Mouse (Mus musculus): ENCODE data around the gene Irx6. TPM values are rescaled to one million over a fixed set of nuclear protein-coding genes. Genes with fewer than 3 reads are reported as not detected.

The Irx6 gene
- total and polyA plus RNA-seq, 3 experiments = 0.11 TPM; not detected in 2

DNA sequence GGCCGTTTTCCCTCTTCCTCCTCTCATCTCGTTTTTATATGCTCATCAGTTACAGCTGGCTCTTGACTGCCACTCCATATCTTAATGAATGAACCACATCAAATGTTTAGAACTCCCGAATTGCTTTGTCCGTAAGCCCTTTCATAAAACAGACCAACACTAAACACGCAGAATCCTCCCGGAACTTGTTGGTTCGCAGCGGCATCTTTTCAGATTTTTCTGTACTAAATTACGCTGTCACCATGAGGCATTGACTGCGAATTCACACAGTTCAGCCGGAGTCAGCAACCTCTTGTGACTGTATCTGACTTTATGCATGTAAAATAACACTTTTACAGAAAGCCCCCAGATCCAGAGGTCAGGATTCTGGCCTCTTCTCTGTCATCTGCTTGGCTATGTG, 3.9 kb upstream of the Irx6 start:
- no peak overlapping the region for H3K4me3 ChIP-seq (ENCODE audit: low read depth, low read length)
- TF ChIP-seq TAL1 (conservative IDR thresholded peaks at IDR 0.05; ENCODE audit: low read depth, low read length) (no peak), POLR2AphosphoS5 (IDR thresholded peaks at IDR 0.05; ENCODE audit: insufficient replicate concordance, low read depth, low read length) (no peak), GATA1 (IDR thresholded peaks at IDR 0.05; ENCODE audit: borderline replicate concordance, low read length) (no peak), GATA2 (IDR thresholded peaks at IDR 0.05; ENCODE audit: borderline replicate concordance, low read depth, low read length) (no peak), CTCF (IDR thresholded peaks at IDR 0.05; ENCODE audit: low read depth, low read length) (no peak)
- peaks cover 68% of the 10 kb centered on the region for H3K9me3 ChIP-seq (replicated peaks)
- H3K27me3 ChIP-seq (ENCODE audit: insufficient read depth, low read length) = no peaks in the 10 kb centered on the region
- no peaks in the 10 kb centered on the region for H3K4me1 ChIP-seq (ENCODE audit: insufficient read depth, low read depth, low read length)
- DNase-seq (ENCODE audit: low spot score) (no peak), ATAC-seq (ENCODE audit: extremely low read depth, insufficient number of reproducible peaks, low FRiP score, poor library complexity, severe bottlenecking) (no peak)
- H3K36me3 ChIP-seq (replicated peaks) = no peaks in the 10 kb centered on the region

- Histone ChIP-seq H3K9me3 (replicated peaks) (peaks cover 71% of the 10 kb centered on the region), H3K27me3 (ENCODE audit: insufficient read depth, low read length) (no peaks in the 10 kb centered on the region), H3K36me3 (replicated peaks) (no peaks in the 10 kb centered on the region), H3K4me3 (ENCODE audit: low read depth, low read length) (no peak overlapping the region), H3K4me1 (ENCODE audit: insufficient read depth, low read depth, low read length) (no peaks in the 10 kb centered on the region)
- ATAC-seq (ENCODE audit: extremely low read depth, insufficient number of reproducible peaks, low FRiP score, poor library complexity, severe bottlenecking) = no peak
- no peak for DNase-seq (ENCODE audit: low spot score)
- TF ChIP-seq GATA2 (IDR thresholded peaks at IDR 0.05; ENCODE audit: borderline replicate concordance, low read depth, low read length) (no peak), GATA1 (IDR thresholded peaks at IDR 0.05; ENCODE audit: borderline replicate concordance, low read length) (no peak), POLR2AphosphoS5 (IDR thresholded peaks at IDR 0.05; ENCODE audit: insufficient replicate concordance, low read depth, low read length) (no peak), CTCF (IDR thresholded peaks at IDR 0.05; ENCODE audit: low read depth, low read length) (no peak), TAL1 (conservative IDR thresholded peaks at IDR 0.05; ENCODE audit: low read depth, low read length) (no peak)
These were observed 3.4 kb upstream of the Irx6 start for GRCm38 (mm10) chr8:92670656-92671195.

GRCm38 (mm10) chr8:92671892-92672291, 2.2 kb upstream of the Irx6 start:
- Histone ChIP-seq H3K27me3 (ENCODE audit: insufficient read depth, low read length) (no peaks in the 10 kb centered on the region), H3K36me3 (replicated peaks) (no peaks in the 10 kb centered on the region), H3K4me1 (ENCODE audit: insufficient read depth, low read depth, low read length) (no peaks in the 10 kb centered on the region), H3K4me3 (ENCODE audit: low read depth, low read length) (no peak overlapping the region), H3K9me3 (replicated peaks) (peaks cover 76% of the 10 kb centered on the region)
- ATAC-seq (ENCODE audit: extremely low read depth, insufficient number of reproducible peaks, low FRiP score, poor library complexity, severe bottlenecking) (no peak), DNase-seq (ENCODE audit: low spot score) (no peak)
- TF ChIP-seq TAL1 (conservative IDR thresholded peaks at IDR 0.05; ENCODE audit: low read depth, low read length) (no peak), POLR2AphosphoS5 (IDR thresholded peaks at IDR 0.05; ENCODE audit: insufficient replicate concordance, low read depth, low read length) (no peak), GATA1 (IDR thresholded peaks at IDR 0.05; ENCODE audit: borderline replicate concordance, low read length) (no peak), GATA2 (IDR thresholded peaks at IDR 0.05; ENCODE audit: borderline replicate concordance, low read depth, low read length) (no peak), CTCF (IDR thresholded peaks at IDR 0.05; ENCODE audit: low read depth, low read length) (no peak)

DNA sequence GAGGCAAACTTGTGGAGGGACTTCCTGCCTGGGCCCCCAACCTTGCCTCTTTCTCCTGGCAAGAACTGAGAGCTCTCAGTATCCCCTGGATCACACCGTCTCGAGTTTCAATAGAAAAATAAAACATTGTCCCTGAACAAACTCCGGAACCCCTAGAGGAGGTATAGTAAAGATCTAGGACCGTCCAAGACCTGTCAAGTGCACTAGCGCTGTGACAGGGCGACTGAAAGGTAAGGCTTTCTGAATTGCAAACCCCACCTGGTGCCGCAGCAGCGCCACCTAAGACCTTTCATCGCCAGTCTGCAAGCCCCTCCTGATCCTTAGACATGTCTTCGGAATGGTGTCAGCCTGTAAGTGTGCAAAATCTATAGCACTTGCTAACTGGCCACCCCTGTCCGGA, 987 bp upstream of the Irx6 start:
- Histone ChIP-seq H3K9me3 (replicated peaks) (peaks cover 78% of the 10 kb centered on the region), H3K27me3 (ENCODE audit: insufficient read depth, low read length) (no peaks in the 10 kb centered on the region), H3K4me3 (ENCODE audit: low read depth, low read length) (no peak overlapping the region), H3K36me3 (replicated peaks) (no peaks in the 10 kb centered on the region), H3K4me1 (ENCODE audit: insufficient read depth, low read depth, low read length) (no peaks in the 10 kb centered on the region)
- TF ChIP-seq POLR2AphosphoS5 (IDR thresholded peaks at IDR 0.05; ENCODE audit: insufficient replicate concordance, low read depth, low read length) = no peak
- TF ChIP-seq CTCF (IDR thresholded peaks at IDR 0.05; ENCODE audit: low read depth, low read length) = no peak
- TF ChIP-seq TAL1 (conservative IDR thresholded peaks at IDR 0.05; ENCODE audit: low read depth, low read length) = no peak
- no peak for TF ChIP-seq GATA2 (IDR thresholded peaks at IDR 0.05; ENCODE audit: borderline replicate concordance, low read depth, low read length)
- TF ChIP-seq GATA1 (IDR thresholded peaks at IDR 0.05; ENCODE audit: borderline replicate concordance, low read length) = no peak
- DNase-seq (ENCODE audit: low spot score) = no peak
- ATAC-seq (ENCODE audit: extremely low read depth, insufficient number of reproducible peaks, low FRiP score, poor library complexity, severe bottlenecking) = no peak

- no peak overlapping the region; the same call in 1 of the 2 replicates for H3K4me3 ChIP-seq (ENCODE audit: low read depth, low read length)
- DNase-seq (ENCODE audit: low spot score) = no peak
- peaks cover 80% of the 10 kb centered on the region for H3K9me3 ChIP-seq (replicated peaks)
- ATAC-seq (ENCODE audit: extremely low read depth, insufficient number of reproducible peaks, low FRiP score, poor library complexity, severe bottlenecking) = no peak
- H3K27me3 ChIP-seq (ENCODE audit: insufficient read depth, low read length) = no peaks in the 10 kb centered on the region
- H3K4me1 ChIP-seq (ENCODE audit: insufficient read depth, low read depth, low read length) = no peaks in the 10 kb centered on the region
- H3K36me3 ChIP-seq (replicated peaks) = no peaks in the 10 kb centered on the region
- TF ChIP-seq TAL1 (conservative IDR thresholded peaks at IDR 0.05; ENCODE audit: low read depth, low read length) (no peak), GATA2 (IDR thresholded peaks at IDR 0.05; ENCODE audit: borderline replicate concordance, low read depth, low read length) (no peak), CTCF (IDR thresholded peaks at IDR 0.05; ENCODE audit: low read depth, low read length) (no peak), POLR2AphosphoS5 (IDR thresholded peaks at IDR 0.05; ENCODE audit: insufficient replicate concordance, low read depth, low read length) (no peak), GATA1 (IDR thresholded peaks at IDR 0.05; ENCODE audit: borderline replicate concordance, low read length) (no peak)
These were observed 389 bp upstream of the Irx6 start for GRCm38 (mm10) chr8:92673555-92674243.

DNA sequence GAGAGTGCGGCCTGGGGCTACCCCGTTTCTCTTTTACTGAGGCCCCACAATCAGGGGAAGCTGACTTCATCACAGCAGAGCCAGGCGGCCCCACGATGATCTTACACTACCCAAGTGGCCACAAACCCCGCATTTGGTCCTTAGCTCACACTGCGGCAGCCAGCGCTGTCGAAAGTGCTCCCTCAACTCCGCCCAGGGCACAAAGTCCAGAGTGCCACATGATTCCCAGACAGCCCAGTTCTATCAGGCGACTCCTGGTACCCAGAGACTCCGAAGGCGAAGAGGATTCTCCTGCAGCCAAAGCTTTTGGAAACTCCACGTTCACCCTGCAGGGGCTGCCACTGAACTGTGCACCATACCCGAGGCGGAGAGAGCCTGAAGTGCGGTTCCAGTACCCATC, 4.3 kb downstream of the Irx6 start:
- no peak for DNase-seq (ENCODE audit: low spot score)
- no peaks in the 10 kb centered on the region for H3K27me3 ChIP-seq (ENCODE audit: insufficient read depth, low read length)
- no peaks in the 10 kb centered on the region for H3K4me1 ChIP-seq (ENCODE audit: insufficient read depth, low read depth, low read length)
- H3K4me3 ChIP-seq (ENCODE audit: low read depth, low read length) = no peak overlapping the region
- H3K36me3 ChIP-seq (replicated peaks) = no peaks in the 10 kb centered on the region
- no peak for ATAC-seq (ENCODE audit: extremely low read depth, insufficient number of reproducible peaks, low FRiP score, poor library complexity, severe bottlenecking)
- H3K9me3 ChIP-seq (replicated peaks) = peaks cover 91% of the 10 kb centered on the region
- TF ChIP-seq POLR2AphosphoS5 (IDR thresholded peaks at IDR 0.05; ENCODE audit: insufficient replicate concordance, low read depth, low read length) (no peak), TAL1 (conservative IDR thresholded peaks at IDR 0.05; ENCODE audit: low read depth, low read length) (no peak), GATA2 (IDR thresholded peaks at IDR 0.05; ENCODE audit: borderline replicate concordance, low read depth, low read length) (no peak)

Data from G1E (cell line).